Mouse (Mus musculus) heart, embryonic 15.5 days (tissue): ENCODE results near the gene Terb2. TPM values are rescaled to one million over a fixed set of nuclear protein-coding genes. Genes with fewer than 3 reads are reported as not detected.

Source experiments
- polyA plus RNA-seq: library from polyadenylated mRNA; unstranded; fragments of >200 nt; fragmentation: Nextera tagmentation; extraction: Ambion mirVana; gene quantifications from 2 replicates; pipeline ENCODE4 v1.2.1, GENCODE M21; 2015

The Terb2 gene
- polyA plus RNA-seq, 1 experiment from 2014 or later: not detected

Other genes with a start within 250 kb of the Terb2 start
- gene Ctdspl2, start 230.3 kb upstream of the Terb2 start, polyA plus RNA-seq: 32.2 and 34.0 TPM in 2 replicates
- 0.05 and 0.06 TPM in 2 replicates for gene Mageb3, start 230.2 kb upstream of the Terb2 start, polyA plus RNA-seq
- gene Eif3j1, start 157.7 kb upstream of the Terb2 start, polyA plus RNA-seq: 9.4 and 10.2 TPM in 2 replicates
- 4.7 and 5.8 TPM in 2 replicates for gene Spg11, start 67.9 kb upstream of the Terb2 start, polyA plus RNA-seq
- 260 and 322 TPM in 2 replicates for gene B2m, start 38.6 kb upstream of the Terb2 start, polyA plus RNA-seq
- not detected in 2 replicates for gene Trim69, start 25.6 kb upstream of the Terb2 start, polyA plus RNA-seq
- gene Patl2, start 83 bp upstream of the Terb2 start, polyA plus RNA-seq: 0.05 and 0.10 TPM in 2 replicates
- 56.4 TPM in 2 replicates for gene Sord, start 48.5 kb downstream of the Terb2 start, polyA plus RNA-seq
- 0.05 and 0.13 TPM in 2 replicates for gene Duox2, start 112.2 kb downstream of the Terb2 start, polyA plus RNA-seq
- gene Duoxa2, start 112.6 kb downstream of the Terb2 start, polyA plus RNA-seq: not detected in 2 replicates
- 1.2 TPM in 1 of 2 replicates, not detected in the other for gene Duoxa1, start 127.5 kb downstream of the Terb2 start, polyA plus RNA-seq
- 0.03 and 0.04 TPM in 2 replicates for gene Duox1, start 129.4 kb downstream of the Terb2 start, polyA plus RNA-seq
- 2.0 and 2.7 TPM in 2 replicates for gene Shf, start 182.9 kb downstream of the Terb2 start, polyA plus RNA-seq
- gene Slc28a2, start 240.2 kb downstream of the Terb2 start, polyA plus RNA-seq: 1.4 and 1.6 TPM in 2 replicates